Mouse (Mus musculus): Measurements from ENCODE around the gene Lclat1.
"Not testable (repeated sequence)": the region's sequence is repeated elsewhere in the genome, so short reads cannot be mapped to it uniquely, and the experiment has no call there.

Lclat1 gene

DNA sequence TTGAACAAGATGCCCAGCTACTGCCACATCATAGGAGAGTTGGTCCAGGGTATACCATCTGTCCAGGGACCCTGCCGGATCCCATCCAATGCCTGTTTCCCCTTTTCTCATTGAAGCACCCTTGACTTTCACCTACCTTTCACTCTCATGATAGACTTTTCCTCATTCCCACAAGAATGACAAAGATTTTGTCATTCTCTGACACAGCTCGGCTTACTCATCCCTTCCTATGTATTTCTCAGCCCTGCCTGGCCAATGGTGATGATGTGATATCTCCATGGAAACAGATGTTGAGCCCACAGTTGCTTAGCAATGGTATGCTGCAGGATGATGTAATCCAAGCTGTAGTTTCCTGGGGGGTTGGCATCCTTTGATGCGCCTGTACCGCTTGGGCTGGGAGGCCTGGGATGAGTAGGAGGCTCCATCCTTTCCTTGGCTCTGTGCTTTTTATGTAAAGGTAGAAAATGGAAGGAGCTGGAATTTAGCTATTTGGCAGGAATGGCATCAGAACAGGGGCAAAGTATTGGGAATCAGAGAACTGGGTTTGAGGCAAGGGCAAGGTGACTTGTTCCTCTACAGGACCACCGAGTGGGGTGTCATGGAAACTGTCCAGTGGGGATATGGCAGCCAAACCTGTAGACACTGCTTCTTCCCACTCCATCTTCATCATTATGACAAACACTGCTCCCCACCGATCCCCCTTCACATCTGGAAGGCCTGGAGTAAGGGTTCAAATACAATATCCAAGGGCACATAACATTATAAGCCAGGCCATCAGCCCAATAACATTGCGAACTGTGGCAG lies 164.2 kb downstream of the Lclat1 start:
- no peak for DNase-seq (ENCODE audit: low read depth, low spot score)

DNA sequence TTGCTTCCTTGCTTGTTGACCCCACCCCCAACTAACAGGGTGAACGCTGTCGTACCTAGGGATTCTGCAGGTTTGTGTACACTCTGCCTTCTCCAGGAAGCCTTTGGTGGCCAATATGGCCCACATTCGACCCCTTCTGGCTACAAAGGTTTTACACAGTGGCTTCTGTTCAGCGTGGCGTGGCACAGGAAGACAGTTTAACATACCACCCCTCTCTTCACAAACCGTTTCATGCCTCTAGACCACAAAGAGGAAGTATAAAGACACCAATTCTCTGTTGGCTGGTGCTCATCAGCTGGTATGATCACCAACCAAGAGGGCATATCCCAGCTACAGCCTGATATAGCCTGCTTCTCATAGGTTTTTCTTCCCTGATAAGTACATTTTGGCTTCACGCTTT lies 166.0 kb downstream of the Lclat1 start:
- no peak for DNase-seq (ENCODE audit: low read depth, low spot score)

- no peak for DNase-seq (ENCODE audit: low read depth, low spot score)
Measured at GRCm38 (mm10) chr17:73275066-73275465, 167.3 kb downstream of the Lclat1 start.

DNA sequence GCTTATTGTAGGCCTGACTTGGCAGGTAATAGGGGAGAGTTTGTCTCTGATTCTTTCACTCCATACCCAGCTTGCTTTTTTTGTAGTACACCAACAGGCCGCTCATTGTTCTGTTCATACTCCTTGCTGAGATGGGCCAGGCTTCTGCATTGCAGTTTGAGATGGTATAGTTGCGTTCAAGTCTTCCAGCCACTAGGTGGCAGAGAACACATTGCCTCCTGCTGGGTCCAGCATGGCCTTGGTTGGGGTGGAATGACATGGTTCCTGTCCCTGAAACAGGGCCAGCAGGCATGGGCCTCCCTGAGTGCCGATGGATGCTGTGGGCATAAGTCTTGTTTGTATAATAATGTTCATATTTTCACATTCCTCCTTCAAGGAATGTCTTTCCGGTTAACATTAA lies 170.0 kb downstream of the Lclat1 start:
- no peak for DNase-seq (ENCODE audit: low read depth, low spot score)

- DNase-seq (ENCODE audit: low read depth, low spot score) = not testable (repeated sequence)
Measured at GRCm38 (mm10) chr17:73282702-73283101, 174.9 kb downstream of the Lclat1 start.

DNA sequence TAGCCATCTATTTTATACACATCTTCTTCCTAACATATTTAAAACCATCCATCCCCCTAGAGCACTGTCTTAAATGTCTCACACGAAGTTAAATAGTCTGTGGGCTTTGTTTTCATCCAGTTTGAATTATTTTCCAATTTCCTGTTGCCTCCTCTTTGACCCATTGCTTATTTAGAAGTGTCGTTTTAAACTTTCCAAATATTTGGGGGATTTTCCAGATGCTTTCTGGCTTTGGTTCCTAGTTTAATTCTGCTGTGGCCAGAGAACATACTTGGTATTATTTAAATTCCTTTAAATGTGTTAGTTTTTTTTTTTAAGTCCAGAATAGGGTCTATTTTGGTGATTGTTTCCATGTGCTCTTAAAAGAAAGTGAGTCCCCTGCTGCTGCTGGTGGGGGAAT lies 176.5 kb downstream of the Lclat1 start:
- DNase-seq (ENCODE audit: low read depth, low spot score) = no peak

Data from mesoderm, embryonic 11.5 days (tissue).